Mouse (Mus musculus) lung, adult 10 weeks (tissue): ENCODE measurements around the gene BC005561. TPM values are rescaled to one million over a fixed set of nuclear protein-coding genes. Genes with fewer than 3 reads are reported as not detected.

Experiments
- polyA plus RNA-seq: library from polyadenylated mRNA; stranded (reverse); fragments of 350-450 nt; fragmentation: Illumina TruSeq; extraction: RNeasy Lipid Tissue Mini Kit (QIAGEN cat#74804); gene quantifications from one replicate; pipeline ENCODE4 v1.2.3, GENCODE M21; 2014; ENCODE audit warnings: low read depth, low replicate concordance; ENCODE audit not compliant: insufficient read depth

BC005561 gene
- 0.73 TPM for polyA plus RNA-seq

DNA sequence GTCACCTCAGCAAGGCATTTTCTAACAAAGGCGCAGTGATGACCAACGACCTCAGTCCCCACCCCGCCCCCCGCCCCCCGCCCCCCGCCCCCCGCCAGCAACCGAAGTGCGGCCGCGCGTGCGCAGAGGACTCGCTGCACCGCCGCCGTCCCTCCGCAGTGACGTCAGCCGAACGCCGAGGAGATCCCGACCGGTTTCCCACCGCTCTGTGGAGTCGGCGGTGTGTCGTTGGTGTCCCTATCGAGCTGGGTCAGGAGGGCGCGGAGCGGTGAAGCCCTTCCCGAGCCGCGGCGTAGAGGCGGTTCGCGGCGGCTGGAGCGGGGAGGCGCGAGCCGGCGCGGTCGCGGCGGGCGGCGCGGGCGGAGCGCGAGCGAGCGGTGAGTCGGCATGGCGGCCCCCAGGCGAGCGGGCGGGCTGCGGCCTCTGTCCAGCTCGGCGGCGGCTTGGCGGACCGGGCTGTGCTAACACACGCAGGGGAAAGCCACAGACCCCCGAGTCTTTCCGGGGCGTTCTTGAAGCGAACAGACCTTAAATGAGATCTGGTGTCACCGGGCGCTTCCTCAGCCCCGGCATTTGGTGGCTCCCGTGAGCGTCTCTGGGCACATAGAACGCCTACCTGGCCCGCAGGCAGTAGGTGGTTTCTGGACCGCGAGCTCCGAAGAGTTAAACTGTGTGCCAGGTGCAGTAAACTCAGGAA lies at the start of gene BC005561:
Gene BC005561 (plus strand): TSS at position 158 of the 697 bp plus-strand sequence.

DNA sequence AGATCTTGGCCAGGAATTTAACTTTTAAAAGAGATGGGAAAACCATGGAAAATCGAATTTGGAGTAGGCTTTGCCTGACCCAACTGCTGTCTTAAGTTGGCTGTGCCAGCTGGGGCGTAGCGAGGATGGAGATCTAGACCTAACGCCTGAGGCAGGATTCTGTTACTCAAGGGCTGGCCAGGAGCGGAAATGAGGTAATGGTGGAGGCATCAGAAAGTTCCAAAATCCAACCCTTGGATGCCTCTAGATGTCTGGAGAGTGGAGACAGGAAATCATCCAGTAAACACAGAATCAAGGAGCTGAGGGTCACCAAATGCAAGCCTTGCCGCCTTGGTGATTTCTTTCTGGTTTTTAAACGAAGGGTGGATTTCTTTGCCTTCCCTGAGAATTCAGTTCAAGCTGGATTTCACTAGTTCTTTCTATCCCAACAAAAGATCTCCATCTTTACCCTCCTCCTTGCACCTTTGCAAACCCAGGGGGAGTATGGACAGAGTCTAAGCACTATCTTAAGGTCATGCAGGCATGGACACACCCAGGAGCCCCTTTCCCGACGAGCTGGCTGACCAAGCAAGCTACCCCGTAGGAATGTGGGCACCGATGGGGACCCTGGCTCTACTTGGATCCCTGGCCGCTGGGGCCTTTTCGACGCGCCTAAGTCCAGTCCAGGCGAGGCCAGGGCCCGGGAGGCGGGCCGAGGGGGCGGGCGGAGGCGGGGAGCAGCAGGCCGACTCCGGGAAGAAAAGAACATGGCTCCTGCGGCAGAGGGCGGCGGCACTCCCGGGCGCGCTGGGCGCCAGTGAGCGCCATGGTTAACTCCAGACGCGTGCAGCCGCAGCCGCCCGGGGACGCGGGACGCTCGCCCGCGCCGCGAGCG lies 49.1 kb upstream of the BC005561 start, which contains the start of gene Pkd2:
Gene Pkd2 (plus strand): TSS at position 619 of the 874 bp plus-strand sequence.

Other genes starting within 250 kb of the BC005561 start
- gene Ibsp, start 209.2 kb upstream of the BC005561 start, polyA plus RNA-seq = not detected
- gene Mepe, start 183.0 kb upstream of the BC005561 start, polyA plus RNA-seq = not detected
- gene Spp1, start 73.2 kb upstream of the BC005561 start, polyA plus RNA-seq = 157 TPM
- gene Pkd2, start 48.9 kb upstream of the BC005561 start, polyA plus RNA-seq = 24.4 TPM